Mouse (Mus musculus) adrenal gland, postnatal 25 days (tissue): ENCODE data around the gene Amph. TPM values are rescaled to one million over a fixed set of nuclear protein-coding genes. Genes with fewer than 3 reads are reported as not detected.
"Not testable (repeated sequence)": the region's sequence is repeated elsewhere in the genome, so short reads cannot be mapped to it uniquely, and the experiment has no call there.

Experiments used
- DNase-seq: peaks from one replicate; pipeline ENCODE4 v3.0.0; 2021; ENCODE audit warnings: mixed read lengths
- long read RNA-seq: library from polyadenylated mRNA; stranded (forward); transcript quantifications from one replicate; pipeline ENCODE4 v2.0.0, GENCODE M21; 2021
- total RNA-seq: library from RNA; stranded (reverse); gene quantifications from 2 replicates; pipeline ENCODE4 v1.2.3, GENCODE M21; 2021

The Amph gene
- total RNA-seq: 7.0 and 7.3 TPM in 2 replicates
- long read RNA-seq, partial matches to known transcripts: 2 of 5 reads
- long read RNA-seq, other reads (novel, unspliced or antisense): 1 of 5 reads

- DNase-seq: peak; percentile 70
These were observed at the start of gene Amph for GRCm38 (mm10) chr13:18948171-18949028. Gene Amph, plus strand, starts transcription at chr13:18948205.

- no peak for DNase-seq
These were observed 44.4 kb upstream of the Amph start for GRCm38 (mm10) chr13:18903623-18904022.

- no peak for DNase-seq
These were observed 33.2 kb upstream of the Amph start for GRCm38 (mm10) chr13:18914774-18915173.

- not testable (repeated sequence) for DNase-seq
These were observed 14.8 kb upstream of the Amph start for GRCm38 (mm10) chr13:18933191-18933590.

GRCm38 (mm10) chr13:18947686-18948085 lies 319 bp upstream of the Amph start:
- no peak for DNase-seq

- no peak for DNase-seq
These were observed 985 bp downstream of the Amph start for GRCm38 (mm10) chr13:18949029-18949350.

- no peak for DNase-seq
These were observed 1.7 kb downstream of the Amph start for GRCm38 (mm10) chr13:18949626-18950200.

GRCm38 (mm10) chr13:18953575-18953974 lies 5.6 kb downstream of the Amph start:
- no peak for DNase-seq

GRCm38 (mm10) chr13:18956065-18956913 lies 8.3 kb downstream of the Amph start:
- DNase-seq: peak; percentile 5

GRCm38 (mm10) chr13:18957028-18957427 lies 9.0 kb downstream of the Amph start:
- DNase-seq: no peak

GRCm38 (mm10) chr13:18972571-18972970 lies 24.6 kb downstream of the Amph start:
- DNase-seq: no peak

GRCm38 (mm10) chr13:18974351-18974750 lies 26.3 kb downstream of the Amph start:
- DNase-seq: no peak

- no peak for DNase-seq
These were observed 39.3 kb downstream of the Amph start for GRCm38 (mm10) chr13:18987266-18987665.

GRCm38 (mm10) chr13:18988323-18988722 lies 40.3 kb downstream of the Amph start:
- DNase-seq: no peak

- no peak for DNase-seq
These were observed 41.2 kb downstream of the Amph start for GRCm38 (mm10) chr13:18989185-18989714.

- DNase-seq: no peak
These were observed 54.5 kb downstream of the Amph start for GRCm38 (mm10) chr13:19002502-19002901.

GRCm38 (mm10) chr13:19004406-19004805 lies 56.4 kb downstream of the Amph start:
- DNase-seq: no peak

GRCm38 (mm10) chr13:19008440-19008839 lies 60.4 kb downstream of the Amph start:
- no peak for DNase-seq

GRCm38 (mm10) chr13:19014825-19015375 lies 66.9 kb downstream of the Amph start:
- no peak for DNase-seq

GRCm38 (mm10) chr13:19021529-19021928 lies 73.5 kb downstream of the Amph start:
- DNase-seq: no peak

GRCm38 (mm10) chr13:19022310-19022709 lies 74.3 kb downstream of the Amph start:
- no peak for DNase-seq

GRCm38 (mm10) chr13:19025091-19025688 lies 77.2 kb downstream of the Amph start:
- no peak for DNase-seq
